Mouse (Mus musculus) right cerebral cortex, adult 18-20 months (tissue): ENCODE measurements around the gene Exo1.
A peak's percentile ranks its signal among the peaks of the same experiment; 100 is the strongest.

ENCODE experiments used
- DNase-seq: peaks from one replicate; pipeline ENCODE4 v3.0.0; 2022; ENCODE audit warnings: mixed read lengths

Exo1 gene

GRCm38 (mm10) chr1:175880453-175881296 is at the start of gene Exo1:
Gene Exo1, plus strand, starts transcription at chr1:175880581.
- DNase-seq: peak; percentile 88

GRCm38 (mm10) chr1:175855515-175855914 is 24.9 kb upstream of the Exo1 start:
- DNase-seq: no peak

GRCm38 (mm10) chr1:175867050-175867449 is 13.3 kb upstream of the Exo1 start:
- no peak for DNase-seq

DNA sequence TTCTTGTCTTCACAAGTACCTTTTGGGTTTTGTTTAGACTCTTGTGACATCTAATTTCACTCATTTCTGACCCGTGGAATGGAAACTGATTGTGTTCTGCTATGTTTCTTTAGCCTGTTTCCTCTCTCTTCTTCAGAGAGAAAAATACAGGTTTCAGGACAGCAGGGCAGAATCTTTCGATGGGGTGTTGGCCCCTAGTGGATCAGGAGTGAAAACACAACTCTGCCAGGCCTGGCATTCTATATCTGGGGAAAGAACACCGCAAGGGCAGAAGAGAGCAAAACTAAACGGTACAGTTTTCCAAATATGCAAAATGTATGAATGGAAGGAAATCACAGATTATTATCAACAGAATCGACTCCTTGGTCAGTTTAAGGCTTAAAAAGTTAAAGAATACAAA is 12.8 kb upstream of the Exo1 start:
- DNase-seq: peak; percentile 21

- no peak for DNase-seq
Measured at GRCm38 (mm10) chr1:175870716-175871115, 9.7 kb upstream of the Exo1 start.

DNA sequence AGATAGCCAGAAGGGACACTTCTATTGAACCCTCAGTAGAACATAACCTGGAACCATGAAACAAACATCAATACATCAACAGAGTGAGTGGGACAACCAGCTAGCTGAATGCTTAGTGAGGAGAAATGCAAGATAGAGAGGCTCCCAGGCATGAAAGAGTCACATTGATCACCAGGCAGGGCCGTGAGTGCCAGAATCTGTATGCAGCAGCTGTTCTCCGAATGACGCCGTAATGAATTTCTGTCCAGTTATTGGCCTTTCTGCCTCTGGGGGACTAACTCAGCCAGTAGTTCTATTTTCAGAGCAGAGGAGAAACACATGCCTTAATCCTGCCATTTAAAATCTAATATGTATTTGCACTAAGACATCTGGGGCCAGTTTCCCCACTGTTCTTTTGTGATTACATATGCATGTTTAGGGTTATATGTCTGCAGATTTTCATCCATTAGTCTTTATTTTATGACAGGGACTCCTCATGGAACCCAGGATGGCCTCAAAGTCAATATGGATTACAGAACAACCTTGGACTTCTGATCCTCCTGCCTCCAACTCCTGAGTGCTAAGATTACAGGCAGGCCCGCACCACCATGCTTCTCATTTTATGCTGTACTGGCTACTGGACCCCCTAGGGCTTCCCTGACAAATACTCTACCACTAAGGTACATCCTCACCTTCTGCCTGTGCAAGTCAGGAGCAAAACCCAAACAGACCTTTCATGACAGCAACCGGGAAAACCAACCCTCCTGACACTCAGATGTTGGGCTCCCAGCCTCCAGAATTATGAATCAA is 8.2 kb upstream of the Exo1 start:
- DNase-seq: no peak

DNA sequence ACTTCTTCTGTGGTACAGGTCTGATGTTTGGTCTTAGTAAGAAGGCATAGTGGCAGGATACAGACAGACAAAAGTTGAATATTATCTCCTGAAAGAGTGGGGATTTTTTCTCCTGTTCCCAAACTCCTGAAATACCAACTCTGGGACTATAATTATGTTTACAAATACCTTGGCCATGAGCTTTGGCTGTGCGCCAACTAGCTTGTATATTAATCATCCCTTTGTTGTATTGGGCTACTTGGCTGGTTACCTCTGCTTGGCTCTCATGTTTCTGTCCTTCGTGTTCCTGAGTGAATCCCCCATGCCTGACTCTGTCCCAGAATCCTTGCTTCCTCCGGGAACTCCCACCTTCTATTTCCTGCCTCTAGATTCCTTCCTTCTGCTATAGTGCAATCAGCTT is 3.0 kb downstream of the Exo1 start:
- no peak for DNase-seq

- DNase-seq: no peak
Measured at GRCm38 (mm10) chr1:175893263-175893662, 12.9 kb downstream of the Exo1 start.

DNA sequence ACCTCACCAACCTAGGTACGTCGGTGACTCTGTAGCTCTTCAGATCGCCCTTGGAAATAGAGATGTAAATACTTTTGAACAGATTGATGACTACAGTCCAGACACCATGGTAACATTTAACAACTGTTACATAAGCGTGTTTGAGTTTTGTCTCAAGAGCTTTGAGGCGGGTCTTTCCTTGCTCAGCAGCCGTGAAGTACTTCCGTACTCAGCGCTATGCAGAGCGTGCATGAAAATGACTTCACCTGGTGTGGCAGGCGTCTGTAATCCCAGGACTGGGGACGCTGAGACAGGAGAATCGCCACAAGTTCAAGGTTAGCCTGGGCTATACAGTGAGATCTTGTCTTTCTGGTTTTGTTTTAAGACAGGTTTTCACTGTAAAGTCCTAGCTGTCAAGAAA is 13.3 kb downstream of the Exo1 start:
- no peak for DNase-seq

DNA sequence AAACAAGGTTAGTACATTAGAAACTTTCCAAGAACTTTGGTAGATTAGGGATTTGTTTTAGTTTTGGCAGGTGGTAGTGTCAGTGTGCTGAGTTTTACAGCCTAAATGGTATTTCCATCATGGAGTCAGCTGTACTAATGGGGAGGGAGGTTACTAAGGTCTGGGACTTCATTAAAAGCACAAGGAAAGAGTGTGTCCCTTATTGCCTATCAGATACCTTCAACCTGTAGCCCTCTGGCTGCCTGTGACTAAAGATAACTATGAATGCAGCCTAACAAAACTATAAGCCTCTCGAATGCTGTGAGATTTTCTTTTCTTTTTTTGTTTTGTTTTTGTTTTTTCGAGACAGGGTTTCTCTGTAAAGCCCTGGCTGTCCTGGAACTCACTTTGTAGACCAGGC is 30.8 kb downstream of the Exo1 start:
- no peak for DNase-seq

DNA sequence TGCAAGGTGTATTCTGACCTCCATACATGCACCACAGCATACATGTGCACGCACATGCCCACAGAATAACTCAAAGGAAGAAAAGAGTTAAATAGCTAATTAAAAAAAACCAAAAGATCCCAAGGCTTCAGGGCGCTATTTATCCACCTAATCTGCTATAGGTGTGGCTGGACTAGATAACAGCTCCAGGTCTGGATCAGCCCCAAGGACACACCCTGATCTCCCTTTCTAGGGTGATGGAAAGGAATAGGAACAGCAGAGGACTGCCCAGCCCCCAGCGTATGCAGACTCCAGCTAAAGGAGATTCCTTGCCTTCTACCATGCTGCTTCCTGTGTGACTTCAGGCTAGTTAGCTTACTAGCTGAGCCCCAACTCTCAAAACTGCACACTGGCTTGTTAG is 31.7 kb downstream of the Exo1 start:
- DNase-seq: no peak

- DNase-seq: no peak
Measured at GRCm38 (mm10) chr1:175913728-175914303, 33.4 kb downstream of the Exo1 start.

GRCm38 (mm10) chr1:175920029-175920428 is 39.6 kb downstream of the Exo1 start, which contains the start of gene Gm38100:
Gene Gm38100, plus strand, starts transcription at chr1:175920329.
- DNase-seq: no peak

DNA sequence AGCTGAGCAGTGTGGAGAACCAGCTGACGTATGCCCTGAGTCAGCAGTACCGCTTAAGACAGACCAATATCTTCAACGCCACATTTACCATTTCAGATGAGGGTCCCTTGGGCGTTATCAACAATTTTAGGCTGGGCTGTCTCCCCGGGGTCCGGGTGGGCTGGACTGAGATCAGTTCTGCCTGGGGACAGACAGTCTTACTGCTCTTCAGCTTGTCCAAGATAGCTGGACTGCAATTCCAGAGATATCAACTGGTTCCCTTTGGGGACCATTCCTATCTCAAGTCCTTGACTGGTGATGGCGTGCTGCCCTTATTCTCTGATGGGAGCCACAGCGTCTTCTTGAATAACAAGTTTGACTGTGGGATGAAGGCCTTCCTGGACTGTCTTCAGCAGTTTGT is 40.7 kb downstream of the Exo1 start:
- DNase-seq: no peak

DNA sequence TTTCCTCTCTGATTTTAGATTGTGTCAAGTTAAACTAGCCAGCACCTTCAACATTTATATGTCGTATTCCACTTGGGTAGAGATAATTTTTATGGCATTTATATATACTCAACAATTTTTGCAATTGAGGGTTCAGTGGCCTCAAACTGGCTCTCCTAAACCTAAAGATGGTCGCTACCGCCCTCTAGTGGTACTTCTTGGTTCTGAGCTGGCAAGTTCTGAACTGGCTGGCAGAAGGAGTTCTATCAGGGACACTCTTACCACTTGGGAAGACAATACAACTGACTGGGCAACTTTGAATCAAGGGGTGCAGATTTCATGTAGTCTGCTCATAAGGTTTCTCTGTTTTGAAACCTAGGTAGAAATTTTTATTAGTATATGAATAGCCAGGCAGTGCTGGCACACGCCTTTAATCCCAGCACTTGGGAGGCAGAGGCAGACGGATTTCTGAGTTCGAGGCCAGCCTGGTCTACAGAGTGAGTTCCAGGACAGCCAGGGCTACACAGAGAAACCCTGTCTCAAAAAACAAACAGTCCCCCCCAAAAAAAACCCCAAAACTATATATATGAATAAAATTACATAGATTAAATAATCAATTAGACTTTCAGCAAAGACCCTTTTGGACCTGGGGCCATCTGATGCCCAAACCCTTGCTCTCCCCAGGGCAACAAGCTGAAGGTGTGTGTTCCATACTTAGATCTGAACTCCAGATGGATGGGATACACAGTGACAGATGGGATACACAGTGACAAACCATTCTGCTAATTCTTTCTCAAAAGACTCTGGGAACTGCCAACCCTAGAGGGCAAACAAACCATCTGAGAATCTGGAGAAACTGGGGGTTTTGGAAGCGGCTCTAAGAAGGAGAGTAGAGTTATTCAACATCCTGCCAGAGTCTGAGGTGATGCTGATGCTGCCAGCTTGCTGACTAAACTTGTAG is 43.7 kb downstream of the Exo1 start:
- peak; percentile 76 for DNase-seq

DNA sequence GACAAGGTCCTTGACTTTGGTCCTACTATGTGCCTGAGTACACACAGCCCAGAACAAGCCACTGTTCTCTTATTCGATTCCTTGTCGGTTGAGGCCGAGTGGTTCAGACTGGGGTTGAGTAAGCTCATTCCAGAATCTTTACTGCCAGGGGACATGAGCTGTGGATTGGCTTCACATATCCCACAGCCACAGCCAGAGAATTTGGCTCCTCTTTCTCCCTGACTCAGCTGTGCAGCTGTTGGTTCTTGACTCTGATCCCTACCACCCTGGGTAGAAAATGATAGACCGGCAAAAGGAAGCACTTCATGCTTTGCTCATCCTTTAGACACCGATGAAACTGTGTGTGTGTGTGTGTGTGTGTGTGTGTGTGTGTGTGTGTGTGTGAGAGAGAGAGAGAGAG is 51.0 kb downstream of the Exo1 start:
- no peak for DNase-seq

GRCm38 (mm10) chr1:175936282-175936737 is 55.9 kb downstream of the Exo1 start:
- peak; percentile 81 for DNase-seq

DNA sequence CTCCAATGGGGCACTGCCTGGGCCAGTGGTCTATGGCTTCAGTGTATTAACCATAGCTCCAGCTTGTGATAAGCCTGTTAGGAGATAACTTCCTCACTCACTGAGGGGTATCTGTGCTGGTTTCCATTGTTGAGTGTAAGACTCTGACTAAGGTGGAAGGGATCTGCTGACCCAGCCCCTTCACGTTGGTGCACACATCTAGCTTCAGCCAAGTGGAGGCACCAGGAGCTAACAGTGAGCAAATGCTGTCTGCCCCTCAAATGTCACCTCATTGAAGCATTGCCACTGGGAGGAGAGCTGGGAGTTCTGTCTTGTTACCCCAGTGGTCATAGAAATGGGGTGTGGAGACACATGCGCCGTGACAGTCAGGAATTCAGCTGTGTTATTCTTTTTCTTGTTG is 58.4 kb downstream of the Exo1 start:
- DNase-seq: no peak

GRCm38 (mm10) chr1:175943168-175943567 is 62.8 kb downstream of the Exo1 start:
- no peak for DNase-seq

- no peak for DNase-seq
Measured at GRCm38 (mm10) chr1:175946718-175947315, 66.4 kb downstream of the Exo1 start.

- no peak for DNase-seq
Measured at GRCm38 (mm10) chr1:175950421-175950820, 70.0 kb downstream of the Exo1 start.

DNA sequence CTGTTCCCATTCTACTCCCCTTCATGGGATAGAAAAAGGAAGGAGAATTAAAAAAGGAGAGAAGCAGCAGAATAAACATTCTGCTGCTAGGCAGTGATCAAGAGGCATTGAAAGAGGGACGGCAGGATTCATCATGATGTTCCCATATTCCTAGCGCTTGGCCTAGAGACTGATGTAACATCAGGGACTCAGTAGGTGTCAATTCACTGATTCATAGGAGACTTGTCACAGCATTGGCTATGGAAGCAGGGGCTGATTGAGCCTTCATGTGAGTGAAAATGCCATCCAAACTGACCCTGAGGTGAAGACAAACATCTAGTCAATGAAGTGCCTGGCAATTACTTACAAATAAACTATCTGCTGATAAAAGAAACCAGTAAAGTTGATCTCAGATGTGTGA is 70.5 kb downstream of the Exo1 start:
- no peak for DNase-seq
